Mouse (Mus musculus): ENCODE measurements around the gene Slc25a45.

The Slc25a45 gene

DNA sequence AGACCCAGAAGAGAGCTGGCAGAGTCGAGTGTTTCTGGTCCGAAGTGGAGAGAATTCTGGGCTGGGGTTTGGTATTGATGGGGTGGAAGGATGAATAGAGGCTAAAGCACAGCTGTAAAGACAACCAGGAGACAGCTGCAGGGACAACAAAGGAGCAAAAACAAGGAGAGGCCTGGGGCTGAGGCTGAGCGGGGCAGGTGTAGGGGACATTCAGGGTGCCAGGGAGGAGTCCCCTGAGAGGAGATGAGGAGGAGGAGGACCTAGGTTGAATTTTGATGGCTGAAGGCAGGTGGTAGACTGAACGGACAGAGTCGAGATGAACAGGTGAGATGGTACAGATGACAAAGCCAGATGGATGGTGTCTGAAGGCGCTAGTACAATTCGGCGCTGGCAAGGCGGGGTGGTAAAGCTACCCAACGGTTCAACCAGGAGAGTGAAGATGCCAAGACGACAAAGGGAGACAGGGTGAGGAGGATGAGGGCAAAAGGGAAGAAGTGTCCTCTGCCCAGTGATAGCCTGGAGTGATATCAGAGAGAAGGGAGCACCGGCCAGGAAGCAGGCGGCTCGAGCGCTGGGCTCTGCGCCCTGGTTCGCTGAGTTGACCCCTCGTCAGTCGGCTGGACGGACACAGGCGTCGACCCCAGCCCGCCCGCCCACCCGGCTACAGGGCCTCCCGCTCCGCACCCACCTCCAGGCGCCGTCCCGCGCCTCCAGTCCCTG lies 15.8 kb downstream of the Slc25a45 start:
- DNase-seq, result peak; percentile 36

DNA sequence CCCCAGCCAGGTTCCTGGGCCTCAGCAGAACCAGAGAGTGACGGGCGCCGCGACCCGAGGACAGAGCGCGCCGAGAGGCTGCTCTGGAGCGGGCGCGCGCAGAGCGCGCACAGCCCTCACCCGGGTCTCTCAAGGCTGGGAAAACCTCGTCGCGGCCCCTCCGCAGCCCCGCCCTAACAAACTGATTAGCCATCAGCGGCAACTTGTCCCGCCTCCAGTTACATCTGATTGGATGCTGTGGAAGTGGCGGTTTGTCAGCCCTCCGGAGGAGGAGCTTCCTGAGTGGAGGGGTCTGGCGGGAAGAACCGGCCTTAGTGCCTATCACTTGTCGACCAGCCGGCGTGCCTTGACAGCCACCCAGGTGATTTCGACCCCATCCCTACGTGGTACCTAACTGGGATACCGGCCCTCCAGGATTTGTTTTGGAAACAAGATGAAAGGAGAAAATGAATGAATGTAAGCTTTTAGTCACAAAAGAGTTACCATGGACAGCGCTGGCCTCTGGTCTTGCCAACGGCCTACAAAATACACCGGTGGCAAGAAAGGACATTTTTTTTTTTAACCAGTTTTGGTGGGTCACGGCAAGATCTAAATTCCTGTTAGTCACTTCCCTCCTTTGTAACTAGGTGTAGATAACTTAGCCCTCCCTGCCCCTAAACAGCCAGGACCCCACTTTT lies 16.5 kb downstream of the Slc25a45 start, which contains the start of gene Tigd3:
Gene Tigd3 (minus strand): TSS at position 148 of the 677 bp plus-strand sequence.
- peak; percentile 95 for DNase-seq

DNA sequence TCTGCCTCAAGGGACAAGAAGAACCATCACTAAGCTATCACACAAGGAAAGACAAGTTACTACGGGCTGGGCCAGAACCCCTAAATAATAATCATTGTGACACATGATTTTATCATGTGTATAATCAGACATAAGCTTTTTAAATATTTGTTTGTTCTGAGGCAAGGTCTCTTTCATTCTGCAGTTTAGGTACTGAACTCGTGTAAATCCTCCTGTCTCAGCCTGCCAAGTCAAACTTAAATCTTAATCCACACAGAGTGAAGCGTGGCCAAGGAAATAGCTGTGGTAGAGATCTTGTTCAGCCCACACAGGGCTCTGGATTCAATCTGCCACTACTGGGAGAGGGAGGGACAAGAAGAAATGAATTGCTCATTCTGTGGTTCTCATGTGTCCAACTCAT lies 29.7 kb downstream of the Slc25a45 start:
- no peak for DNase-seq

DNA sequence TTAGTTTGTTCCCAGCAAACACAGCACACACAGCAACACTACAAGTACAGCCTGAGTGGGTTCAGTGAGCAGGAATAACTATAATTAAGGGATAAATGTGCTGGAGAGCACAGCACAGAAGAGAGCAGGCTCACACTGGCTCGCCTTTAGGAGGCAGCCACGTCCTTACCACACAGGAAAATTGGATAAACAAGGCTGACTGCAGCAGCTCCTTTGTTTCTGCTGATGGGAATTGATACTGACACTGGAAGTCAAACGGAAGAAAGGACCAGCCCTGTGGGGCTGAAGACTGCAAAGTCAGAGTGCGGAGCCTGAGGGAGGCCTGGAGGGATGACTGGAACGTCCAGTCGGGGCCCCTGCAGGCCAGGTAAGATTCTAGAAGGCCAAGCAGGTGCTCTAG lies 32.6 kb downstream of the Slc25a45 start:
- DNase-seq, result no peak

DNA sequence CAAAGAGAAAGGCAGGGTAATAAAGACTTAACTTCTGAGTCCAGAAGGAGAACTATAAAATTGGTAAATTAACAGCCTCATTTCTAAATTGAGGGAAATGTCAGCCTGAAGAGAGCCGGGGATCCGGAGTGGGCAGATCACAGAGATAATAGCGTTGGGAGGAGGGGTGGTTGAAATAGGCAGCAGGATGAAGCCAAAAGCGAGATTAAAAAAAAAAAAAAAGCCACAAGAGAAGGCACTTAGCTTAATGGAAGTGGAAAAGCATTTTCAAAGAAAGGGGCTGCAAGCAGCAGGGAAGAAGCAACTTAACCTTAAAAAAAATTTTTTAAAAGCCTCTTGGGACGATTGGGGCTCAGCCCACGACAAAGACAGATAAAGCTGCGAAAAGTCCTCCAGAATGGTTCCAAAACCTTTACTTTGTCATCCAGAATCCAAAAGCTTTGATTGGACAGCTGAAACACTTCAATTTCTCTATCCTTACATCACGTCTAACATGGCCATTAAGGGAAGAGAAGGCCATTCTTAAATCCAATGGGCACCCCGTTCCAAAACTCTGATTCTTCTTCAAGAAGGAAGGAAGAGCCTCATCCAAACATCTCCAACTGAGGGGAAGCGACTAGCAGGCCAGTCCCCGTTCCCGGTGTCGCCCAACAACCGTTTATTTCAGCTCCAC lies 34.0 kb downstream of the Slc25a45 start:
- DNase-seq, result no peak

DNA sequence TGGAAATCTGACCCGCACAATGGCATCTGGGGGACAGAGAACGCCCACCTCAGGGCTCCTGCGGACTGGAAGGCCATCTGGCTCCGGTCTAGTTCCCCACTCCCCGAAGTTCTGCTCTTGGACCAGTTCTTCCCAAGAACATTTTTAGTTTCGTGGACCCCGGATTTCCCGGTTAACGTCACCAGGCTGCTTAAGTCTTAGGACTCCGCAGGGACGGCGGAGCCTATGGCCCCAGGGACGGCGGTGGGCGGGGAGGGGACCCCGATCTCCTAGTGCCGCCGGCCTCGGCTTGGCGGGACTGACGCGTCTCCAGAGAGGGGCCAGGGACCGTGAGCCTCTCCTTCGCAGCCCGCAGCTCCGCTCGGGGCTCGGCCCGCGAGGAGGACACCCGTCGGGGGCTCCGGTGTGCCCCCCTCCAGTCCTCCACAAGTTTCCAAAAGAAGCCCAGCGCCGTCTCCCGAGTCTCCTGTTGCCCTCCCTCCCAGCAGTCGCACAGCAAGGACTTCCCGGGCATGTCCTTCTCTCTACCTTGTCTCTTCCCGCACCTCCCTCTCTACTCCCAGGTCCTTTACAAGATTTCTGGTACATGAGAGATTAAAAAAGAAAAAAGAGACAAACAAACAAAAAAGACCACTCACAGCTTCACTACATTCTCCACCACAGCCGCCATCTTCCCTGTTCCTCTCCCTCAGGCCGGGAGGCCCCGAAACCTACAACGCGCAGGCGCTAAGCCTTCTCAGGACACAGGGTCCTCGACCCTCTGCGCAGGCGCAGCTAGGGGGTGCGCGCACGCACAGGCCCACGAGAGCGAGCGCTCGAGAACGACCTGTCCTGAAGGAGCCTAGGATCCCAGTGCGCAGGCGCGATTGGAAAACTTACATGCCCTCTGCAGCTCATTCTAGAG lies 34.7 kb downstream of the Slc25a45 start:
- DNase-seq, result peak; percentile 99

DNA sequence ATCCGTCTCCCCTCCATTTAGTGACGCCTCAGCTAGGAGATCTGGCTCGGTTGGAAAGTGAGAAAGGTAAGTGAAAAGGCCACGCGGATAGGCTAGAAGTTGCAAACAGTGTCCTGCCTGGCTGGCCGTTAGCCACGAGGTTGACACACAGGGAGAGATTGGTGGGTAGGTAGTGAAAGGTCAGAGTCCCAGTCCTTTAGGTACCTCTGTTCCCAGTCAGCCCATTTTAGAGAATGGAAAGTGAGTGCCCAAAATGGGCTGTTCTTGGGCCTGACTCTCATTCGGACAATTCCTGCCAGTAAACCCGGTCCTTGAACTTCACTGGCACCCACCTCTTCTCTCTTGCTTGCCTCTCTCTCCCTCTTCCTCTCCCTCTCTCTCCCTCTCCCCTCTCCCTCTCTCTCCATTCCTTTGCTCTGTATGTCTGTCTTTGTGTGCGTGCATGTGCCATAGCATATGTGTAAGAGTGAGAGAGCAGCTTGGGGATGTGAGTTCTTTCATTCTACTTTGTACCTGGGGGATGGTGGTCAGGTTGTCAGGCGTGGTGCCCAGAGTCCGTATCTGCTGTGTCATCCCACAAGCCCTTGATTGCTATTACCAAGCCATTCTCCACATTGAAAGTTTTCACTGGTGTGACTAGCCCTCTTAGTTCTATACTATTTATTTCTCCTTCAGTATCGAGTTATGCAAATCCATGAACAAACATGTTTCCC lies 35.6 kb downstream of the Slc25a45 start, which contains the start of gene Dpf2:
Gene Dpf2 (minus strand): TSS at position 4 of the 713 bp plus-strand sequence.
- DNase-seq, result no peak

DNA sequence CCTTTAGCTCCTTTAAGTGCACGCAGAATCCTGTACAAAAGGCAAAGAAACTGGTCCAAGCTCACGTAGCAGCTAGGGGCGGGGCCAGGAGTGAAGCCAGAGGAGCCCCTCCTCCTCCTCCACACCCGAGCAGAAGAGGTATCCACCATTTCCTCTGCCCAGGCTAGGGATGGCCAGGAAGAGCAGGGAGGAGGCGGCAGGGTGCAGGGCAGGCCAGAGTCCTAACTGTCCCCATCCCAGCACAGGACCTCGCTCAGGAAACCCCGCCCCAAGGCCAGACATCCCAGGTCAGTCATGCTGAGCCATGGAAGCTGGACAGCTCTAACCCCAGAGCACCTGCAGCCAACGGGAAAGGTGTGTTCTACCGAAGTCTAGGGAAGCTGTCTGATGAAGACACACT lies 44.1 kb downstream of the Slc25a45 start:
- no peak for DNase-seq

DNA sequence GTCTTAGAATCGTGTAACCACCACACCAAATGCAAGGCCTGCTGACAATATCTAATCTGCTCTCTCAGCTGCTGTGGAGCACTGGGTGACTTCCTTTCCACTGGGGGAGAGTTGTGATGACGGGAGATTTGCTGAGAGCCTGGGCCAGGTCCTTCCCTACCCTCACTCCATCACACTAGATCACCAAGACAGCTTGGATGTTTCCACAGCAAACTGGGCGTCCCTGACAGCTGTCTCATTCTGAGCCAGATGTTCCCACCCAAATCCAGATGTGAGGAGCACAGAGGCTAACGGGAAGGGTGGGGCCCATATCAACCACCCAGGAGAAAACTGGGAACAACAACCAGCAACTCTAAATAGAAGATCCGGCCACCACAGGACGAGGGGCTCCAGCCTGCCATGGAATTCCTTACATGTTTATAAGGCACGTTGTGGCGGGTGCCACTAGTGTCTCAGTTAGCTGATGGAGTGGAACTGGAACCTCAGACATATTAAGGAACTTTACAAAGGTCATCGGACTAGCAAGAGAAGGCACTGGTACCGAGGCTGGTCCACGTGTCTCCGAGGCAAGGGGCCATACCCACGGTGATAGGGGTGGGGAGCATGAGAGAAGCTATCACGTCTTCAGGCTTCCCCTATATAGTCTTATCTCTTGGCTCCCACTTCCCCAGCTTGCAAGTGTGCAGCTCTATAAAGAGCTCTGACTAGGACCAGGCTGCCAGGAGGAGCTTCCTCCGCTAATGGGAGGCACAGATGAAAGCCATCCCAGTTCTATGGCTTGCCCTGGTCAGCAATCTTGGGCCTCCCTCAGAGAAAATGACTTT lies 44.7 kb downstream of the Slc25a45 start:
- DNase-seq, result no peak

DNA sequence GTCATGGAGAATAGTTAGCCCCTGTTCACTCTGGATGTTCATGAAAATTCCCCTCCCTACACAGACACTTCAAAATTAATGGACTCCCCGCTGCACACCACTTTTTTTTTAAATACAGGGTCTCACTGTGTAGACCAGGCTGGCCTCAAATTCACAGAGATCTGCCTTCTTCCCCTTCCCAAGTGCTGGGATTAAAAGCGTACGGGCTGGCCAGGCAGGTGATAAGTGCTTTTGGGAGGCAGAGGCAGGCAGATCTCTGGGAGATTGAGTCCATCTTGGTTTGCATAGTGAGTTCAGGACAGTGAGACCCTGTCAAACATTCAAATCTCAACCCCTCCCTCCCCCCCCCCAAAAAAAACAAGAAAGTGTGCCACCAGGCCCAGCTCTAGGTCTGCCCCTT lies 45.4 kb downstream of the Slc25a45 start:
- DNase-seq, result no peak

DNA sequence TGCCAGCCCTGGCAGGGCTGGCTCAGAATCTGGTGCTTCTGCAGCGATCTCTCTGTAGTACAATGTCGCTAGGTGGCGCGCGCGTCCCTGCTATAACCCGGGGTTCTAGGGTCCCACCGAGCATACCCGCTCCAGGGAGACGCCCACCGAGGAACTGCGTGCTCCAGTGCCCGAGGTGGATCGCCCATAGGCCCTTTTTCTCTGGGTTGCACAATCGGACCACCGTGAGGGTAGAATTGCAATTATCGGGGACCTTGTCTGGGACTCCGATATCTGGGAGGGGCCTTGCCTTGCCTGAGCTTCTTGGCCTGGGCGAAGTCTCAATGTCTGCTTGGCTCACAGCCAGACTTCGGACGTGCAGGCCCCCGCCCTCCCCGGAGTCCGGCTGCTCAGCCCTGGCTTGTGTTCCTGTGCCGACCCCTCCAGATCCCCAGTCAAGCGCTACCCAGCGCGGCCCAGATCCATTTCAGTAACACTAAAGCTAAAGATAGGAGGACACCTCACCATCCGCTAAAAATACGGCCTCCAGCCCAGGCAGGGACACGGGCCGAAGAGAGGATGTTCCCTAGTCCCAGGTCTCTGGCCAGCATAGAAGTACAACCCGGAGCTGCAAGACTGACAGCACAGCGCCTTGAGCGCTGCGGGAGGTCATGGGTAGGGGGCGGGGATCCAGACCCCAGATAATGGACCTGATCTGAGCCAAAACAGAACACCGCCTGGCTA lies 46.5 kb downstream of the Slc25a45 start:
- peak; percentile 88 for DNase-seq

DNA sequence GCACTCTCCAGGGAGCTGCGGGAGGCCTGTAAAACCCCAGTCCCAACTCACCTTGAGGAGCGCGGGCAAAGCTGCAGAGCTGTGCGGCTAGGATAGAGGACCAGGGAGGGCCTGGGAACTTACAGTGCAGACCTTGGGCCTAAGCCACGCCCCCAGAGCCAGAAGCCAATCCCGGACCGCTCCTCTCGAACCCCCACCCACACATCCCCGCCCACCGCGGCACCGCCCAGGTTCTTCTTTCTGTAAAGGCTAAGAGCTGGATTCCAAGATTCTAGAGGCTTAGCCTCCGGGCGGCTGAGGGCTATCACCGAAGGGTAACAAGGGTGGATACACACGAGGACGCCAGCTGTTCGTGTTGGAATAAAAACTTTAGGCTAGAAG lies 47.1 kb downstream of the Slc25a45 start, which contains the start of gene Cdc42ep2:
Gene Cdc42ep2 (minus strand): TSS at position 104 of the 381 bp plus-strand sequence.
- DNase-seq, result peak; percentile 94

DNA sequence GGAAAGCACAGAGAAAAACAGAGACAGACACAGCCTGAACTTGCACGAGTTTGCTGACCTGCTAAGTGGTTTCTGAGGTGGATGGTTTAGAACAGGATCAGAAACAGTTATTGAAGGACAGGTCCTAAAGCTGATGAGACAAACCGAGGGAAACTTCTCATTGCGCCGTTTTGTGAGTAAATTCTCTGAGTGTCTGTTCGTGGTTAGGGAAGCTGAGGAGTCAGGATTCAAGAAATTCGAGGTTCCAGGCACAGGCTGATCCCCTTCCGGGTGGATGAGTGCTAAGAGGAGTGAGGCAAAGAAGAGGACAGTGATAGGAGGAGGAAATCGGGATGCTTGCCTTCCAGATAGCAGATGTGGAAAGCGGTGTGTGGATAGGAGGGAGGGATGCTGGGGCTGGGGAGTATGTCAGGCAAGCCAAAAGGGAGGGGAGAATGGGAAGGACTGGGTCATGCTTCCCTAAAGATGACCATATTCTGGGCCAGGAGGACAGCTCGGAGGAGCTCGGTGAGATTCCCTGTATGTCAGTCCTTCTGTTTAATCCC lies 47.8 kb downstream of the Slc25a45 start:
- no peak for DNase-seq

DNA sequence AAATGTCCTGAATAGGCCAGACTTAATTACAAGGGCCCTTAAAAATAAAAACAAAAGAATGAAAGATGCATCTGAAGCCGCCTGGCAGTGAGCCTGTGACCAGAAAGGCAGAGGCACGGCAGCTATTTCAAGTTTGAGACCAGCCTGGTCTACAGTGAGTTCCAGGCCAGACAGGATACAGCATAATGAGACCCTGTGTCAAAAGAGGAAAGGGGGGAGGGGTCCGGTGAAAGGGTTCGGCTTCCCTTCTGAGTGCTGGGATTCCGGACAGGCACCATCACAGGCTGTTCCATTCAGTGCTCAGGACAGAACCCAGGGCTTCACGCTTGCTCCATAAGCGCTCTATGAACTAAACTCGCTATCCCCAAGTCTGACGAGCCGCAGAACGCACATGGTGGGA lies 49.4 kb downstream of the Slc25a45 start:
- no peak for DNase-seq

DNA sequence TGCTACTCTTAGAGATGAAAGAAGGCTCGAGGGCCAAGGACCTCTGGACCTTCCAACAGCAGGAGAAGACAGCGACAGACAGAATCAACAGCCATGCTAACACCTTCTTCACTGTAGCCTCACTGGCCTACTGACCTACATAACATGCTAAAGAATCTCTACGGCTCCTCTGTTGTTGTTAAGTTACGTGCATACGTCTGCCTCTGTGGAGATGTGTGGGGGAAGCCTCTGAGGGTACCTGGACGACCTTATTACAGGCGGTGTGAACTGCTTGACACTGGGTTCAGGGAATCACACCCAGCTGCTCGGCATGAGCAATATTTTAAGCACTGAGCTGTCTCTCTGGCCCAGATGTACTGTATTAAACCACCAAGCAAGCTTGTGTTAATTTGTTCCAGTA lies 49.9 kb downstream of the Slc25a45 start:
- no peak for DNase-seq

DNA sequence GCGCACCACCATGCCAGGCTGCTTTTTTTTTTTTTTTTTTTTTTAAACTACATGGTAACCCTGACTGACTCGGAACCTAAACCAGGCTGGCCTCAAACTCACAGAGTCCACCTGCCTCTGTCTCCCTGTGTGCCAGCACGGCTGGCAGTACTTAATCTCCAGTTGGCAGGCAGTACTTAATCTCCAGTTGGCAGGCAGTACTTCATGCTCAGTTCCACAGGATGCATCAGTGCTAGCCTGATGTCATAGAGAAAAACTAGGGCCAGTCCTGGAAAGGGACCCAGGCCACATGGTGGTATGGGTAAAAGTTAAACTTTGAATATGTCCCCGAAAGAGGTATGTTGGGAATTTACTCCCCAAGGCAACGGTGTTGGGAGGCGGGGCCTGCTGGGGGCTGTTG lies 50.5 kb downstream of the Slc25a45 start:
- no peak for DNase-seq

DNA sequence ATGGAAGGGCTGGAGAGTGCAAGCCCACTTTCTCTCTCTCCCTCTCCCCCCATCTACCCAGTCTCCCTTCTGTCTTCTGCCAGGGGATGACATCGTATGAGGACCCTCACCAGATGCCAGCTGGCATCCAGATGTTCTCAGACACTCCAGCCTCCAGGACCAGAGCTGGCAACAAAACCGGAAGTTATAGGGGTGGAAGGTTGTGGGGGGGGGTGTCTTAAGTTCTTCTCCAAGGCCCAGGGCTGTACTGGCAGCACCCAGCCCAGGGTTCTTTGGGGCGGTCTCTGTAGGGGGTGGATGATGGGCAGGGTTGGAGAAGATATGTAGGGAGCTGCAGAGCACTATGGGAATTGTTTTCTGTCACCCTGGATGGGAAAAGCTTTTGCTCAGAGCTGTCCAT lies 50.9 kb downstream of the Slc25a45 start:
- no peak for DNase-seq

DNA sequence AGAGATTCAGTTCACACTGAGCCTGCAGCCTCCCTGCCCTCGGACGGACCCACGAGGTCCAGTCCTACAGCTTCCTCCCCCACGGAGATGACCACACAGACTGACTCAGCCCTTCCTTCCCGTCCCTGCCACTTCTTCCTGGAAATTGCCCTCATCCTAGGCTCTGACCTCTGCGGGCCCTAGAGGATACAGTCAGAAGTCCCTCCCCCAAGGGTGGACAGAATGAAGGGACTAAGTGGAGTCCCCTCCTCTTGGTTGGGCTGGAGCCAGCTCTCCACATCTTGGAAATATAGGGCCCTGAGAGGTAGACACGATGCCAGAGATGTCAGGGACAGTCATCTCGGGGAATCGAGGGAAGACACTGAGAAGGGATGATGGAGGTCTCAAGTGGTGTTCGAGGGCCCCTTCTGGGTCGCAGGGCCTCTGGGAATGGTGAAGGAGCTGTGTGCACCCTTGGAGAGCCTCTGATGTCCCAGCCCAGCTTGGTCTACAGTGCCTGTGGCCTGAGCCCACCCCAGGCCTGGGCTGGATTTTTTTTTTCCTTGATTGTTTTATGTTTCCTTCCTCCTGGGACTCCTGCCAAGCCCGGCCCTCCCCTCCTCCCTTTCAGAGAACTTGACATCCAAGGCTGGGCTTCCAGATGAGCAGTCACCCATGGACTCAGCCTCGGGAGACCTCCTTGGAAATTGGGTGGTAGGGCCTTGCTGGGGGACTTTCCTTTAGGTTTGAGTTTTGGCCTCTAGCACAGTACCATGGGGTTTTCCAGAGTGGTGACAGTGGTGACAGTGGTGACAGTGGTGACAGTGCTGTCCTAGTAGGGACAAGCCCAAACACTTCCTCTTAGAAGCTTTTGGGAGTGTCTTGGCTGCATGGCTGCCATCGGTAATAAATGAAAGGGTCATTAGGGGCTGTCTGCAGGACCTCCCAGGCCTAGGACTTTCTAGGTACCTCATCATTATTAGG lies 52.3 kb downstream of the Slc25a45 start:
- DNase-seq, result no peak

DNA sequence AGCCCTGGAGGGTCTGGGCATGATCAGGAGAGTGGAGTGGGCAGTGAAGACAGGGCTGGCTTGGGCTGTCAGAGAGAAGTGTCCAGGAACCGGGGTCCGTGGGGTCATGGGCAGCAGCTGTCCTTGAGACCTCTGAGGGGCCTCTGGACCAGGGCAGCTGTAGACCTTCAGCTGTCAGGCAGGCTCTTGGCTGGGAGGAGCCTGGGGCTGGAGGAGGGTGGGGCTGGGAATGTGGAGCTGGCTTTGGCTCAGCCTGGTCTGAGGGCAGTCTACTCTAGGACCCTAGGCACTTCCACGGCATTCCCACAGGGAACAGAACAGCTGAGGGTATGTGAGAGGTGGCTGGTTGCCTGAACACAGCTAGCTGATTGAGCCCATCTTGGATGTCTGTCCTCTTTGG lies 57.7 kb downstream of the Slc25a45 start:
- DNase-seq, result no peak
